Mouse (Mus musculus): ENCODE data around the gene Sept1. TPM values are rescaled to one million over a fixed set of nuclear protein-coding genes. Genes with fewer than 3 reads are reported as not detected.

The Sept1 gene
- polyA plus RNA-seq, 1 experiment from 2014 or later: 30.3 TPM

- WGBS: 89% methylated on average over 12 of the region's 12 CpGs
- H3K9me3 ChIP-seq: no peaks in the 10 kb centered on the region
- no peaks in the 10 kb centered on the region for H3K27me3 ChIP-seq (ENCODE audit: poor library complexity, severe bottlenecking)
- H3K36me3 ChIP-seq (replicated peaks): no peaks in the 10 kb centered on the region
- H3K27ac ChIP-seq: no peak overlapping the region
- H3K4me1 ChIP-seq: no peaks in the 10 kb centered on the region
- DNase-seq (ENCODE audit: extremely low spot score, low spot score): no peak
- H3K4me3 ChIP-seq: no peak overlapping the region
These were observed 67.1 kb downstream of the Sept1 start for GRCm38 (mm10) chr7:127165607-127166493.

Other genes starting within 250 kb of the Sept1 start
- 3.3 TPM in 2 replicates for gene Mvp, start 218.5 kb downstream of the Sept1 start, polyA plus RNA-seq (2016; fragmentation: Nextera tagmentation; extraction: Ambion mirVana)
- not detected in 2 replicates for gene Pagr1b, start 216.6 kb downstream of the Sept1 start, polyA plus RNA-seq (2016; fragmentation: Nextera tagmentation; extraction: Ambion mirVana)
- gene Pagr1a, start 215.8 kb downstream of the Sept1 start, polyA plus RNA-seq (2016; fragmentation: Nextera tagmentation; extraction: Ambion mirVana): 92.7 and 121 TPM in 2 replicates
- 32.6 and 46.7 TPM in 2 replicates for gene Gm42742, start 212.0 kb downstream of the Sept1 start, polyA plus RNA-seq (2016; fragmentation: Nextera tagmentation; extraction: Ambion mirVana)
- gene Prrt2, start 211.9 kb downstream of the Sept1 start, polyA plus RNA-seq (2016; fragmentation: Nextera tagmentation; extraction: Ambion mirVana): 3.5 and 4.0 TPM in 2 replicates
- 60.2 and 65.7 TPM in 2 replicates for gene Maz, start 206.1 kb downstream of the Sept1 start, polyA plus RNA-seq (2016; fragmentation: Nextera tagmentation; extraction: Ambion mirVana)
- 223 and 226 TPM in 2 replicates for gene Kif22, start 190.7 kb downstream of the Sept1 start, polyA plus RNA-seq (2016; fragmentation: Nextera tagmentation; extraction: Ambion mirVana)
- not detected in 2 replicates for gene Zg16, start 145.8 kb downstream of the Sept1 start, polyA plus RNA-seq (2016; fragmentation: Nextera tagmentation; extraction: Ambion mirVana)
- gene AI467606, start 141.8 kb downstream of the Sept1 start, polyA plus RNA-seq (2016; fragmentation: Nextera tagmentation; extraction: Ambion mirVana): 0.74 TPM in 2 replicates
- gene Qprt, start 110.9 kb downstream of the Sept1 start, polyA plus RNA-seq (2016; fragmentation: Nextera tagmentation; extraction: Ambion mirVana): 11.3 and 12.3 TPM in 2 replicates
- 0.07 and 0.10 TPM in 2 replicates for gene Spn, start 95.3 kb downstream of the Sept1 start, polyA plus RNA-seq (2016; fragmentation: Nextera tagmentation; extraction: Ambion mirVana)
- gene Cd2bp2, start 37.1 kb downstream of the Sept1 start, polyA plus RNA-seq (2016; fragmentation: Nextera tagmentation; extraction: Ambion mirVana): 111 and 114 TPM in 2 replicates
- 27.3 and 29.2 TPM in 2 replicates for gene Tbc1d10b, start 24.7 kb downstream of the Sept1 start, polyA plus RNA-seq (2016; fragmentation: Nextera tagmentation; extraction: Ambion mirVana)
- gene Mylpf, start 24.2 kb downstream of the Sept1 start, polyA plus RNA-seq (2016; fragmentation: Nextera tagmentation; extraction: Ambion mirVana): 10.7 and 10.8 TPM in 2 replicates
- gene Zfp553, start 69 bp downstream of the Sept1 start, polyA plus RNA-seq (2016; fragmentation: Nextera tagmentation; extraction: Ambion mirVana): 74.7 and 78.3 TPM in 2 replicates
- 55.8 and 57.7 TPM in 2 replicates for gene Zfp771, start 11.1 kb upstream of the Sept1 start, polyA plus RNA-seq (2016; fragmentation: Nextera tagmentation; extraction: Ambion mirVana)
- gene Dctpp1, start 27.6 kb upstream of the Sept1 start, polyA plus RNA-seq (2016; fragmentation: Nextera tagmentation; extraction: Ambion mirVana): 379 and 383 TPM in 2 replicates
- 84.0 and 88.2 TPM in 2 replicates for gene Sephs2, start 40.9 kb upstream of the Sept1 start, polyA plus RNA-seq (2016; fragmentation: Nextera tagmentation; extraction: Ambion mirVana)
- gene Itgal, start 63.1 kb upstream of the Sept1 start, polyA plus RNA-seq (2016; fragmentation: Nextera tagmentation; extraction: Ambion mirVana): 0.22 and 0.36 TPM in 2 replicates
- 17.6 and 18.9 TPM in 2 replicates for gene Zfp768, start 112.5 kb upstream of the Sept1 start, polyA plus RNA-seq (2016; fragmentation: Nextera tagmentation; extraction: Ambion mirVana)
- 7.6 TPM in 2 replicates for gene Zfp747, start 142.9 kb upstream of the Sept1 start, polyA plus RNA-seq (2016; fragmentation: Nextera tagmentation; extraction: Ambion mirVana)
- 4.8 and 5.3 TPM in 2 replicates for gene 9130019O22Rik, start 154.0 kb upstream of the Sept1 start, polyA plus RNA-seq (2016; fragmentation: Nextera tagmentation; extraction: Ambion mirVana)
- gene E430018J23Rik, start 160.5 kb upstream of the Sept1 start, polyA plus RNA-seq (2016; fragmentation: Nextera tagmentation; extraction: Ambion mirVana): 4.2 and 4.8 TPM in 2 replicates
- gene Zfp764, start 173.7 kb upstream of the Sept1 start, polyA plus RNA-seq (2016; fragmentation: Nextera tagmentation; extraction: Ambion mirVana): 5.8 and 6.1 TPM in 2 replicates
- 33.9 and 35.0 TPM in 2 replicates for gene Zfp688, start 188.9 kb upstream of the Sept1 start, polyA plus RNA-seq (2016; fragmentation: Nextera tagmentation; extraction: Ambion mirVana)
- gene Zfp689, start 216.0 kb upstream of the Sept1 start, polyA plus RNA-seq (2016; fragmentation: Nextera tagmentation; extraction: Ambion mirVana): 14.4 and 15.4 TPM in 2 replicates
- gene Prr14, start 226.5 kb upstream of the Sept1 start, polyA plus RNA-seq (2016; fragmentation: Nextera tagmentation; extraction: Ambion mirVana): 47.3 and 50.9 TPM in 2 replicates
- 7.3 and 7.7 TPM in 2 replicates for gene Fbrs, start 246.1 kb upstream of the Sept1 start, polyA plus RNA-seq (2016; fragmentation: Nextera tagmentation; extraction: Ambion mirVana)